Mouse (Mus musculus): ENCODE measurements at regions not wholly inside any gene's neighbourhood (a gene's known extent, or its start where the extent isn't known, plus 50 kb on each side); places are given as distances from the start of the nearest gene placed in this dataset.

DNA sequence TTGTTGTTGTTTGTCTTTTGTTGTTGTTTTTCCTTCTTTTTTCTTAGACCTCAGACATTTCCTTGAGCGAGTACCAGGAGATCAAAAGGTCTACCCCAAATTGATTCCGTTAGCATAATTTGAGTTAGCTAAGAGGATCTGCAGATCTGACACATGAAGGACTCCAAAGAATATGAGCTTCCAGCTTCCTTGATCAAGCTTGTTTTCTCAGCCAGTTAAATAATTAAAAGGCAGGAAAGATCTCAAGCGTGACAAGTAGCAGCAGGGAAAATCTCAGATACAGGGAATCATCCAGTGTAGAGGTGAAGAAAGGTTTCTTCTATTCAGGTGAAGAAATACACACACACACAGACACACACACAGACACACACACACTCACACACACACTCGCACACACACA lies 636.7 kb downstream of the Zfp706 start:
- TF ChIP-seq CTCF (IDR thresholded peaks at IDR 0.05; ENCODE audit: control insufficient read depth, insufficient read depth, low read length): no peak
- no peak for TF ChIP-seq POLR2A (IDR thresholded peaks at IDR 0.05; ENCODE audit: borderline replicate concordance, control insufficient read depth, low read depth, low read length)

Data from bone marrow, adult 2 months (tissue).